Mouse (Mus musculus): ENCODE measurements around the gene Kansl1.

- TF ChIP-seq POLR2A (IDR thresholded peaks at IDR 0.05; ENCODE audit: insufficient read length, low read depth) (no peak), CEBPB (IDR thresholded peaks at IDR 0.05; ENCODE audit: insufficient read depth, poor library complexity, severe bottlenecking) (no peak), TCF12 (IDR thresholded peaks at IDR 0.05; ENCODE audit: insufficient read depth, poor library complexity, severe bottlenecking) (no peak), MAX (IDR thresholded peaks at IDR 0.05; ENCODE audit: low read depth) (no peak), MYOD1 (IDR thresholded peaks at IDR 0.05; ENCODE audit: control insufficient read depth in 1 of 3, insufficient read length in 2 of 3, low read depth in 2 of 3) (no peak), POLR2AphosphoS2 (IDR thresholded peaks at IDR 0.05; ENCODE audit: insufficient read length, low read depth) (no peak), USF1 (IDR thresholded peaks at IDR 0.05; ENCODE audit: low read depth) (no peak), E2F4 (IDR thresholded peaks at IDR 0.05; ENCODE audit: insufficient read depth) (no peak)
Measured at GRCm38 (mm10) chr11:104479505-104479904, 10.8 kb upstream of the Kansl1 start.
